Mouse (Mus musculus) layer of hippocampus, postnatal 25 days (tissue): Measurements from ENCODE around the gene G0s2. TPM values are rescaled to one million over a fixed set of nuclear protein-coding genes. Genes with fewer than 3 reads are reported as not detected.
"Not testable (repeated sequence)": the region's sequence is repeated elsewhere in the genome, so short reads cannot be mapped to it uniquely, and the experiment has no call there.

Experiments
- DNase-seq, 2 experiments: peaks; one replicate each; pipeline ENCODE4 v3.0.0; 2022; ENCODE audit warnings: mixed read lengths in 2 of 2, low spot score in 1 of 2; ENCODE audit errors: extremely low spot score in 1 of 2
- total RNA-seq, 2 experiments: library from RNA; stranded (reverse); gene quantifications; 2 replicates each; pipeline ENCODE4 v1.2.3; 2021

The G0s2 gene
- total RNA-seq, 2 experiments from 2014 or later, result 9.3 to 11.2 TPM

DNA sequence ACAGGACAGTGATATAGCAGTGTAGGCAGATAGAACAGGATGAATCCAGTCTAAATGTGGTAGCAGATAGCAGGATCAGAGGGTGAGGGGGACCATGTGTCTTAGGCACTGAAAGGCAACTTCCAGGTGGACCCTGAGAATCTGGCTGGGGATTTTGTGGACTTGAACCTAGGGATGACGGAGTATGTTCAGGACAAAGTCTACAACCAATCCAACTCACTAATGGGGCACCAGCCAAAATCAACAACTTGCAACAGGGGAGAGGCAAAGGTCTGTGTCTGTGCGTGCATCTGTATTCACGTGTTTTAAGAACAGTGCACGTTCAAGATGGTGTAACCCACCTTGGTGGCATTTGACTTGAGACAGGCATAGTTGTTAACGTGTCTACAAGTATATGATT lies 16.9 kb upstream of the G0s2 start:
- DNase-seq, result no peak

DNA sequence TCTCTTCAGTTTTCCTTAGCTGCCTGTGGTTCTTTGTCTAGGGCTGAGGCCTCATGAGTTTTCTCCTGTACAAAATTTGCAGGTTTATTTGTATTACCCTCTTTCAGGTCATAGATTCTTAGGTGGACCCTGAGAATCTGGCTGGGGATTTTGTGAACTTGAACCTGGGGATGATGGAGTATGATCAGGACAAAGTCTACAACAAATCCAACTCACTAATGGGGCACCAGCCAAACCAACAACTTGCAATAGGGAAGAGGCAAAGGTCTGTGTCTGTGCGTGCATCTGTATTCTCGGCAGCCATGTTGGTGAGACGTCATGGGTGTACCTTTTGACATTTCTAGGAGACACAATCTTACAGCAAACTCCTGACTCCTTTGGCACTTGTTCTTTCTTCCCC lies 16.1 kb upstream of the G0s2 start:
- DNase-seq, result no peak

- no peak for DNase-seq
Observed at GRCm38 (mm10) chr1:193287578-193287977, 14.6 kb upstream of the G0s2 start.

- not testable (repeated sequence) for DNase-seq
Observed at GRCm38 (mm10) chr1:193285766-193286325, 12.8 kb upstream of the G0s2 start.

DNA sequence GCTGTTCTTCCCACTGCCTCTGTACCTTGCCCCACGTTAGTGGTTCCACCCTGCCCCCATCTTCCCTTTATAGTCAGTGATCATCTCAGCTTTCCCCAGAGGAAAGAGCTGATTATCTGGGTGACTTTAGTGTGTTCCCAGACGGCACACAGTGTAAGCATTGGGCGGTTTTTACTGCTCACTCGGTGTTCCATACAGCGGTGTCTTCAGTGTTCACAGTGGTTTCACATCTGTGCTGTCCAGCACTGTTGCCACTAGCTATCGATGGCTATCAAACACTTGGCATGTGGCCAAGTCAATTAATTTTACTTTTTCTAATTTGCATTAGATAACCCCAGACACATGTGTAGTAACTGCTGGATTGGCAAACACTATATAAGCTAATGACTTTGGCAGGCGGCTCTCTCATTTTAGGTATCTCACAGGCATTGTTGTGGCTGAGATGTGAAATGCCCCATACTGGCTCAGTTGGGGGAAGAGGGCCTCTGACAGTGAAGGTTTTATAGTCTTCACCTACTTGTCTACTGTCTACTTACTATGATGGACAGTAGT lies 11.3 kb upstream of the G0s2 start:
- DNase-seq, result no peak

- no peak for DNase-seq
Observed at GRCm38 (mm10) chr1:193281344-193281743, 8.3 kb upstream of the G0s2 start.

DNA sequence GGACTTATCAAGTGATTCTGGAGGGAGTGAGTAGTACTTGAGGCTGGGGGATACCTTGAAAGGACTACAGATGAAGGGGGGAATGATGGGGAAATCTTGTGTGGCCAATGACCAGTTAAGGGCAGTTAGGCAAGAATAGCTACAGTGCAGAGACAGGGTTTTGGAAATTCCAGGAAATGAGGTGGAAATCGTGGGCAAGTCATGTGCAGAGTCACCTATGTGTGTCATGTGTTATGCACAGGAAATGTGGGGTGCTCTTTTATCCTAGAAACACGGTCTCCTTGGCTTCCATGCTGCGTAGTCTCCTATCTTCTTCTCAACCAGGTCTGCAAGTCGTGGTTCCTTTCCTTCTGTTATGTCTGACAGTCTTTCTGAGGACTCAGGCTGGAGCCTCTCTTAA lies 6.5 kb upstream of the G0s2 start:
- no peak for DNase-seq

GRCm38 (mm10) chr1:193278414-193279045 lies 5.5 kb upstream of the G0s2 start:
- DNase-seq, result no peak

DNA sequence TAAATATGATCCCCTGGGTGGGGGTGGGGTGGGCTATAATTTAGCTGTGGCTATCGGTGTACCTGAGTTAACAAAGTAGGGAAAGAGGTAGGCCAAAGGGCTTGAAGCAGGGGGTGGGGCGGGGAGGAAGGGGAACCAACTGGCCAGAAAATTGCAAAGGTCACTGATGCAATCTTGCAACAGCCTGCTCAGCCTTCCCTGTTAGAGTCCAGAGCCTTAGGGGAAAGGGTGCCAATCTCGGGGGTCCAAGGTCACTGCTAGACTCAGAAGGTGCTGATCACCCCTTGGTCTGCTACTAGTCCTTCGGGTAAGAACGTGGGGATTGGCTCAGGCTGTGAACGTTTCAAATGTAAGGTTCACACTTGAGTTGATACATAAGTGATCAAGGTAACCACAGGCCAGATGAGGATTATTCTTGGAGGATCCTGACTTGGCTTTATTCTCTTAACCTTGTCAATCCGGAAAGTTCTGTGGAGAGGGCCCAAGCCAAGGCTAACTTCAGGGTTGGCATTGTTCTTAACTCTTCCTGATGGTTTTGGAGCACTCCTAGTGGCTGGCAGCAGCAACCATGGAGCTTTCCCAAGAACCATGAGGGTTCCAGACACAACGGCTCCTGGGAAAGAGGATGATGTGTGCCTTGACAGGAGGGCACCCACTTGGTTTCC lies 1.5 kb upstream of the G0s2 start:
- DNase-seq, result no peak

DNA sequence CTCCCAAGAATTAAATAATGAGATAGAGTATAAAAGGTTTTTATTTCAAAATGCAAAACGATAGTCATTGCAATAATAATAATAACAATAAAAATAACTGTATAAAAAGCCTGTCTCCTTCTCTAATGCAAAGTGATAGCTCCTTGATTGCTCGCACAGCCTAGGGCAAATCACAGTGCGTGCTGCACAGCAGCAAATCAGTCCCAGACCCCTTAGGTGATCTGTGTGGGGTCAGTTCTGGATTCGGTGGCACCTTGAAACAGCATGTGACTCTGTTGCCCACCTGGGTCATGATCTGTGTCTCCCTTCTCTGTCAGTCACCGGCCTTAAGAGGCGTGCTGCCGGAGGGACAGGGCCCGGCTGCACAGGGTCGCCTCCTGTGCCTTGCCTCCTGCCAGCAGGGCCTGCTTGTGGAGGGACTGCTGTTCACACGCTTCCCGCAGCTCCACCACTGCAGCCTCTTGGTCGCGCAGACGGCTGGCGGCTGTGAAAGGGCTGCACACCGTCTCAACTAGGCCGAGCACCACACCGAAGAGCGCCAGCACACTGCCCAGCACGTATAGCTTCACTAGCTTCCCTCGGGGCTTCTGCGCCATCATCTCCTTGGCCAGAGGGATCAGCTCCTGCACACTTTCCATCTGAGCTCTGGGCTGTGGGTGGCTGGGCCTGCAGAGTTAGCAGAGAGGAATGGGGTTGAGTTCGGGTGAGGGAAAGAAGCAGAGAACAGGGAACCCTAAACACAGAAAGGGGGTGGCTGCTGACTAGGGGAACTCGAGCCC lies 691 bp downstream of the G0s2 start:
- peak; percentile 15 to 18 for DNase-seq

DNA sequence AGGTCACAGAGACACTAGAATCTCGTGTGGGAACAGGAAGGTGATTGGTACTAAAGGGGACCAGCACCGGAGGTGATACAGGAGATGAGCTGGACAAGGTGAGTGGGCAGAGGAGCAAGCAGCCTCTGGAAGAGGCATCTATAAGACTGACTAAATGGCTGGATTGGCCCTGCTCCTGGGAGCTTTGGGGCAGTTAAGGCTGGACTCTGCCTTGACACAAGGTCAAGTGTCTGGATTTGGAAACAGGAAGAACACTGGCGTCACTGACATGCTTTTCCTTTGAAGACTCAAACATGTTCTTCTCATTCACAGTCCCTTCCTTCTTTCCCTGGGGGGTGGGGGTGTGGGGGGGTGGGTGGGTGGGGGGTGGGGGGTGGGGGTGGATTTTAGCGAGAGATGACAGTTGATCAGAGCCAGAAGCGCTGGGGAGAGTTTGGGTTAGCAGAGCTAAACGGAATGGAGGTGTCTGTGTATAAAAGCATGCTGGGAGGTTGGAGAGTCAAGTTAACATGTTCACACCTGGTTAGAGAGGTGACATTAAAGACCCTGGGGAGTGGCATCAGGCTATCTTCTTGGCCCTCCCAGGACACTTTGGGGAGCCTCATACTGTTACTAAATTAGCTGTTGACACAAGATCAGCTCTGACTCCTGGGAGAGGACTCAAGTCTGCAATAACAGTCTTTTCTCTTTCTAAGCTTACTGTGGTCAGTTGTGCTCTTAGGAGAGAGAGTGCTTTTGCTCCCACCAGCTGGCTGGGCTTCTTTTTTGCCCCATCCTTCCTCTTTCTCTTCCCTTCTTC lies 1.9 kb downstream of the G0s2 start:
- DNase-seq, result no peak

DNA sequence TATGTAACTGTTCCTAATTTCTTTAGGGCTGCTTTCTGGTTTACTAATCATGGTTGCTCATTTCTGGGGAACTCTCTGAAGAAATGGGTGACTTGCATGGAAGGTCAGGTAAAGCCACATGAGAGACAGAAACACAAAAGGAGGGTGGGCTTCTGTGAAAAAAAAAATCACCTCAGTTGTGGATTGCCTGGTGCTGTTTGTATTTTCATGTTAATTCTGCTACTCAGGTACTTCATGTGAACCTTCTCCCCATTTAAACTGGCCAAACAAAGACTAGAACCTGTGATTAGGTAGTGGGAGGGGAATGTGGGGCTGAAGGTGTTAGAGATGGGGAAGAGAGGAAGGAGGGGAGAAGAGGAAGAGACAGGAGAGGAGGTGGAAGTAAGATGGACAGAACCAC lies 7.3 kb downstream of the G0s2 start:
- DNase-seq, result no peak

DNA sequence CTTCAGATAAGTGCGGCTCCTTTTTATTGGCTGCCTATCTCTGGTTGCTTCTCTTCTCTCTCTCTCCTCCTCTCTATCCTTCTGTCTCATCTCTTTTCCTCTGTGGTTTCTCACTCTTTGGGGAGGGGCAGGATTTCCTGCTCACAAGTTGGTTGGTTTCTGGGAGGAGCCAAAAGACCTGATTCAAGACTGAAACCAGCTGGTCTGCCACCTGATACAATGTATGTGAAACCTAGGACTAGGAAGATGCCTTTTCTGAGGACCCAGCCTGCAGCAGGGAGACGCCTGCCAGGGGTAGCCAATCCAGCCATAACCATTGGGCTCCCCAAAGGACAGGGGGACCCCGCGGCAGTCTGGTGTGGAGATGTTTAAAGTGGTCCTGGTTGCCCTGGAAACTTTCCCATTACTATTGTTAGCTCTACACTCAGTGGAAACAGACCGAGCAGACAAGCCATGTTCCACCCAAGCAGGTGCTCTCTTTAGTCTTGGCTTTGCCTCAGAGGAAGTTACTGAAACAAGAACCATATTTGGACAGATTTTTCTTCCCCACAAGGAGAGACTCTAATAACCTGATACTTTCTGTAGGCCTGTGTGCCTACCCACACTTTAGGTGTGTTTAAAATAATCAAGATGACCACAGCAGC lies 8.9 kb downstream of the G0s2 start, which contains the start of gene Hsd11b1:
TSS of gene Hsd11b1 (minus strand) at position 121 of the 644 bp plus-strand sequence.
- peak in 1 of 2 experiments; percentile 17 for DNase-seq

GRCm38 (mm10) chr1:193263026-193263907 lies 9.8 kb downstream of the G0s2 start:
- DNase-seq, result peak in 1 of 2 experiments; percentile 26

DNA sequence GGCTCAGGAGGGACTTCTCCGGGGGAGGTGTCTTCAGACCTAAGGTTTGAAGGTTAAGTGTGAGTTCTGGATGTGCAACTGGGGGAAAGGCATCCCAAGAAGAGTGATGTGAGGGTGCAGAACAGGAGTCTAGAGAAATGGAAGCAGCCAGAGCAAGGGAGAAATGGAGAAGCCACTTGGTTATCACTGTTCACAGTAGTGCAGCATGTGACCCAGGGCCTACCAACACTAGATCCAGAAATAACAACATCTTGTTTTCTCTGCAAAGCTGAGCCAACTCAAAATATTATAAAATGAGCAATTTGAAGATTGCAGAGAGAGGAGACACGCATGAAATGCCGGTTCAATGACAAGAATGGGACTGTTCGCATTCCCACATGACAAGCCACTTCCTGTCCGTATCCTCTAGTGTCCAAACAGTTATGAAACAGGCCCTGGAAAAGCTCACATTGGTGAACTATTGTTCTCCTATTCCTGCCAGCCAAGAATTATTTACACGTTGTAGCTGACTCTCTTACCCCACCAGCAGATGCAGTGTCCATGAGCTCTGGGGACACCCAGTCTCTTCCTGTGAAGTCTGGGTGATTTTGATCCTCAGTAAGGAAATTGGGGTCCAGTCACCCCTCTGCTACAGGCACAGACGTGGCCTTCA lies 11.0 kb downstream of the G0s2 start:
- DNase-seq, result no peak

DNA sequence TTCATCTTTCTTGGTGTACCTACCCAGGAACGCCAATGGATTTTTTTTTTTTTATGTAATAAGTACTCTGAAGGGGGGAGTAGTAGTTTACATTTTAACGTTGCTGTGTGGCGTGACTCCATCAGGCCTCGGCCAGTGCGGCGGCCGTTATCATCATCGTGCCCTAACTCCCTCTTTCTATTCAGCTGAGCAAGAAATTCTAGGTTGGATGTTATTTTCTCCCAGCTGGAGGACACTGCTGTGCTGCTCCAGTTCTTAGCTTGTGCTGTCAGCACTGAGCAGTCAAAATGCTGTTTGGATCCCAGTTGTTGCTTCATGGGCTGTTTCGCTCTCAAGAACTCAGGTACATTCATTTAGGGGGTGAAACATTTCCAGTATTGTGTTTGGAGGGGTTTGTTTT lies 13.5 kb downstream of the G0s2 start:
- DNase-seq, result no peak

- no peak for DNase-seq
Observed at GRCm38 (mm10) chr1:193256621-193257098, 16.4 kb downstream of the G0s2 start.

DNA sequence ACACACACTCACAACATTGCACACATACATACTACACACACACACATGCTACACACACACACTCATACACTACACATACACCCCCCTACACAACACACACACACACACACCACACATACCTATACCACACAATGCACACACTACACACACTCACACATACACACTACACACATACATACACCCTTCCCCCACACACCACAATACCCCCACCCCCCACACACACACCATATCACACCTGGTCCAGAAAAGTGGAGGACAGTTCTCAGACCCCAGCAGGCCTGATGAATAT lies 16.8 kb downstream of the G0s2 start:
- DNase-seq, result no peak
